Mouse (Mus musculus): ENCODE data around the gene Scaf8.

- no peak for TF ChIP-seq TAL1 (IDR thresholded peaks at IDR 0.05; ENCODE audit: low read length)
- TF ChIP-seq GATA1 (IDR thresholded peaks at IDR 0.05; ENCODE audit: low read length) = no peak
Measured at GRCm38 (mm10) chr17:3162905-3163304, 48.1 kb downstream of the Scaf8 start.

All from erythroblast, embryonic 14.5 days (primary cell).